Mouse (Mus musculus) heart, adult 2 months (tissue): Measurements from ENCODE around the gene Bsg. TPM values are rescaled to one million over a fixed set of nuclear protein-coding genes. Genes with fewer than 3 reads are reported as not detected.

ENCODE experiments used
- DNase-seq, 2 experiments: peaks; one replicate each; pipeline ENCODE4 v3.0.0; 2021
- H3K27ac ChIP-seq: fragments of 200-600 bp; 2 replicates; pipeline ENCODE4 v1.8.1; 2022
- H3K27me3 ChIP-seq: fragments of 200-500 bp; 2 replicates; pipeline ENCODE4 v1.6.1; 2012; ENCODE audit warnings: mild to moderate bottlenecking, low read length, inconsistent platforms, mixed read lengths; ENCODE audit not compliant: control insufficient read depth, insufficient read depth
- H3K36me3 ChIP-seq: fragments of 200-500 bp; 2 replicates; pipeline ENCODE4 v1.6.1; 2012; ENCODE audit warnings: low read length, inconsistent platforms; ENCODE audit not compliant: control insufficient read depth, insufficient read depth
- H3K4me1 ChIP-seq: fragments of 200-500 bp; 2 replicates; pipeline ENCODE4 v1.6.1; 2011; ENCODE audit warnings: low read length; ENCODE audit not compliant: control insufficient read depth, insufficient read depth
- H3K4me3 ChIP-seq: fragments of 200-600 bp; 2 replicates; pipeline ENCODE4 v1.8.1; 2022
- H3K79me2 ChIP-seq: fragments of 200-500 bp; replicated peaks from 2 replicates; pipeline ENCODE4 v1.6.1; 2012; ENCODE audit warnings: mild to moderate bottlenecking, inconsistent platforms, low read length, moderate library complexity, mixed read lengths; ENCODE audit not compliant: control insufficient read depth, insufficient read depth
- H3K9ac ChIP-seq: fragments of 200-500 bp; 2 replicates; pipeline ENCODE4 v1.6.1; 2012; ENCODE audit warnings: low read depth, mild to moderate bottlenecking, control low read depth, inconsistent platforms, low read length, mixed read lengths
- CTCF ChIP-seq: fragments of 200-600 bp; IDR thresholded peaks from 2 replicates; pipeline ENCODE4 v1.8.1; 2022; ENCODE audit warnings: antibody characterized with exemption, mild to moderate bottlenecking, moderate library complexity
- EP300 ChIP-seq: fragments of 200-500 bp; IDR thresholded peaks from 2 replicates; pipeline ENCODE4 v1.6.1; 2011; ENCODE audit warnings: low read depth, low read length, control low read depth; ENCODE audit not compliant: insufficient read depth
- POLR2A ChIP-seq: fragments of 200-500 bp; IDR thresholded peaks from 2 replicates; pipeline ENCODE4 v1.6.1; 2011; ENCODE audit warnings: mild to moderate bottlenecking, low read depth, low read length, control low read depth; ENCODE audit not compliant: insufficient read depth
- WGBS: fragments of 180-500 bp; shearing (Covaris S2); methylation state at CpG from one replicate; pipeline ENCODE4 v1.1.7; 2018; 5-methylcytosine and 5-hydroxymethylcytosine counted together
- intact Hi-C: fragments of 180-260 bp; cut with DNase I; formaldehyde crosslinking; loops from one replicate; pipeline ENCODE4 v1.15.1; 2025
- polyA plus RNA-seq: library from polyadenylated mRNA; depleted of rRNA; stranded (reverse); fragments of >200 nt; gene quantifications from 2 replicates; pipeline ENCODE4 v1.2.3, GENCODE M21; 2012
- total RNA-seq, 2 experiments: library from RNA; stranded (reverse); gene quantifications; 2 replicates each; pipeline ENCODE4 v1.2.3; 2021

Gene Bsg
- total and polyA plus RNA-seq, 3 experiments: 1,364 to 1,570 (median 1,491) TPM

DNA sequence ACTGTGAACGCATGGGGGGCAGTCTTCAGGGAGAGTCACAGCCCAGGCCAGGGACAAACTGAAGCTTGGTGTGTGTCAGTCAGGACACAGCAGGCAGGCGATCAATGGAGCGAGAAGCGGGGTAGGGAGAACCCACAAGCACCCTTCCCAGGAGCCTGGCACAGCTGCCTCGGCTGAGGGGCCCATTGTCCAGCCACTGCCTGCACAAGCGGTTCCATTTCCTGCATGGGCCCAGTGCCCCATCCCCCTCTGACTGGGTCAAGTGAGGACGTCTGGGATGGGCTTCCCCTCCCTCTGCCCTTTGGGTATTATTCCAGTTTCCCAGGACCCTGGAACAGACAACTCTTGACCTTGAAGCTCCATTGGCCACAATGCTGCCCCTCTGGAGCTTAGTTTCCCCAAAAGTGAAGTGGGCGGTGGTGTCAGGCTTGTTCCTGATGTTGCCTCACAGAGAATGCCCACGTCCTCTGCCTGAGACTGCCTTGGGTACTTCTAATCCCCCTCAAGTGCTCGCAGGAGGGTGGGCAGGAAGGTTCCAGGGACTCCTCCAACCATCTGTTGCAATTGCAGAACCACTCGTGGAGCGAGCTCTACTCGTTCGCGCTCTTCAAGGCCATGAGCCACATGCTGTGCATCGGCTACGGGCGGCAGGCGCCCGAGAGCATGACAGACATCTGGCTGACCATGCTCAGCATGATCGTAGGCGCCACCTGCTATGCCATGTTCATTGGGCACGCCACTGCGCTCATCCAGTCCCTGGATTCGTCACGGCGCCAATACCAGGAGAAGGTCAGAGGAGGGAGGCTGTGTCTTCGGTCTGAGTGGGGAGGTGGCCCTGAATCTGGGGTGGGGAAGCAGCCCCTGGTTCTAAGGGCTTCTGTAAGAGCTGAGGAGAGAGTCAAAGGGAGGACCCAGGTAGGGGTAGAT is 24.3 kb downstream of the Bsg start:
- Histone ChIP-seq H3K4me1 (peaks cover 5% of the 10 kb centered on the region; the same call in 1 of the 2 replicates), H3K4me3 (no peak overlapping the region), H3K9ac (no peak overlapping the region), H3K27ac (0 out of 2 replicates have a peak overlapping the region, but pooled peaks have one; percentile 4), H3K79me2 (no peaks in the 10 kb centered on the region), H3K27me3 (no peaks in the 10 kb centered on the region), H3K36me3 (no peaks in the 10 kb centered on the region)
- TF ChIP-seq POLR2A (no peak), CTCF (no peak), EP300 (no peak)
- 63% methylated on average over 28 of the region's 28 CpGs for WGBS
- DNase-seq: no peak
- intact Hi-C loops: no loop called here

DNA sequence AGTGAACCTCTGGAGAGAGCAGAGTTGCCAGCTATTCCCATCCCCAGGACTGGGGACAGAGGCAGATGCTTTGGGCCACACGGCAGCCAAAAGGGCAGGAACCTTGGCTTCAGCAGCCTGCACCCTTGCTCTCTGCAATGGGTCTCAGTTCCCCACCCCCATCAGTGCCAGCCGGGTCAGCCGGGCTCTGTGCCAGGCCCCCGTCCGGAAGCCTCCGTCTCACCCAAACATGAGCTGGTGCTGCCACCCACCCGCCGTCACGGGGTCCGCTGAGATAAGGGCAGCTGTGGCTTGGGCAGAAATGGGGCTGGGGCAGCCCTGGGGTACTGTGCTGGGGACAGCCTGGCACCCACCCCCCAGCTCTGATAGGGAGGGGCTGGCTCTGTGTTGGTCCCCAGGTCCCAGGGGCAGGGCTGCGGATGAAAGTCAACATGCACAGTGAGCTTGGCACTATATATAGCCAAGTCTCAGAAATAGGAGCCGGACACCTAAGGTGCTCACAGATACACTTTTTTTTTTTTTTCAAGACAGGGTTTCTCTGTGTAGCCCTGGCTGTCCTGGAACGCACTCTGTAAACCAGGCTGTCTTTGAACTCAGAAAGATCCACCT is 25.2 kb downstream of the Bsg start:
- H3K27me3 ChIP-seq: no peaks in the 10 kb centered on the region
- H3K36me3 ChIP-seq: no peaks in the 10 kb centered on the region
- TF ChIP-seq EP300 (0 out of 2 replicates have a peak, but pooled peaks have one; percentile 32), POLR2A (no peak)
- DNase-seq: peak; percentile 58 to 60
- 40% methylated on average over 13 of the region's 13 CpGs for WGBS
- intact Hi-C loops: no loop called here
- peak overlapping the region; percentile 26 for H3K9ac ChIP-seq
- no peak overlapping the region for H3K4me3 ChIP-seq
- peak overlapping the region; percentile 31 for H3K27ac ChIP-seq
- H3K79me2 ChIP-seq: no peaks in the 10 kb centered on the region
- peaks cover 5% of the 10 kb centered on the region; the same call in 1 of the 2 replicates for H3K4me1 ChIP-seq

DNA sequence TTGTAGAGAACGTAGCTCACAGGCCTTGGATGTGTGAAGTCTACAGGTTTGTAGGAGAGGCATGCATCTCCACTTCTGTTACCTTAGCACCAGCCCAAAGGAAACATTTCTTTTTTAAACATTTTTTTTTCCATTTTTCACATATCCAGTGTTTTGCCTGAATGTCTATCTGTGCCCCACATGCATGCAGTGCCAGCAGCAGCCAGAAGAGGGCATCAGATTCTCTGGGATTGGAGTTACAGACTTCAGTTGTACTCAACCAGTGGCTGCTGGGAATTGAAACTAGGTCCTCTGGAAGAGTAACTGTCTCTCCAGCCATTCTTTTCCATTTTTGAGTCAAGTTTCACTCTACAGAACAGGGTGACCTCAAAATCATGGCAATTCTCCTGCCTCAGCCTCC is 28.2 kb downstream of the Bsg start:
- Histone ChIP-seq H3K36me3 (no peaks in the 10 kb centered on the region), H3K79me2 (no peaks in the 10 kb centered on the region), H3K27ac (no peak overlapping the region), H3K4me3 (no peak overlapping the region), H3K9ac (no peak overlapping the region), H3K4me1 (peaks cover 5% of the 10 kb centered on the region; the same call in 1 of the 2 replicates), H3K27me3 (no peaks in the 10 kb centered on the region)
- no peak for TF ChIP-seq POLR2A
- TF ChIP-seq CTCF: peak; percentile 73
- intact Hi-C loops: no loop called here
- WGBS: 79% methylated on average over 1 of the region's 1 CpGs
- DNase-seq: no peak

DNA sequence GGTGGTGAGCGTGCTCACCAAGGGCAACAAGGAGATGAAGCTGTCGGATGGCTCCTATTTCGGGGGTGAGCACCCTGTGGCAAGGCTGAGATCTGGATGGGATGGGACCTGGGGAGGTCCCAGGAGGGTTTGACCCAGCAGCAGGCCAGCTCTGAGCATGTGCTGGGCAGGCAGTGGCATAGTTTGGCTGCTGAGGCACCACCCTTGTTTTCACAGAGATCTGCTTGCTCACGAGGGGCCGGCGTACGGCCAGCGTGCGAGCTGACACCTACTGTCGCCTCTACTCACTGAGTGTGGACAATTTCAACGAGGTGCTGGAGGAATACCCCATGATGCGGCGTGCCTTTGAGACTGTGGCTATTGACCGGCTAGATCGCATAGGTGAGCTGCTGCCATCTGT is 29.6 kb downstream of the Bsg start:
- no peak overlapping the region for H3K4me3 ChIP-seq
- intact Hi-C loops: no loop called here
- no peak for DNase-seq
- H3K4me1 ChIP-seq: peaks cover under 1% of the 10 kb centered on the region; the same call in 1 of the 2 replicates
- no peak for TF ChIP-seq EP300
- no peak for TF ChIP-seq CTCF
- no peak for TF ChIP-seq POLR2A
- no peaks in the 10 kb centered on the region for H3K36me3 ChIP-seq
- H3K27ac ChIP-seq: no peak overlapping the region
- no peaks in the 10 kb centered on the region for H3K79me2 ChIP-seq
- 91% methylated on average over 15 of the region's 15 CpGs for WGBS
- H3K27me3 ChIP-seq: no peaks in the 10 kb centered on the region
- no peak overlapping the region for H3K9ac ChIP-seq

DNA sequence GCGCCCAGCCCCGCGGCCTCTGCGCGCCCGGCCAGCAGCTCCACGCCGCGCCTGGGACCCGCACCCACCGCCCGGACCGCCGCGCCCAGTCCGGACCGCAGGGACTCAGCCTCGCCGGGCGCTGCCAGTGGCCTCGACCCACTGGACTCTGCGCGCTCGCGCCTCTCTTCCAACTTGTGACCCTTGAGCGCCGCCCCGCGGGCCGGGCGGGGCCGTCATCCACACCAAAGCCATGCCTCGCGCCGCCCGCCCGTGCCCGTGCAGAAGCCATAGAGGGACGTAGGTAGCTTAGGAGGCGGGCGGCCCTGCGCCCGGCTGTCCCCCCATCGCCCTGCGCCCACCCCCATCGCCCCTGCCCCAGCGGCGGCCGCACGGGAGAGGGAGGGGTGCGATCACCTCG is 31.1 kb downstream of the Bsg start:
- DNase-seq: no peak
- Histone ChIP-seq H3K4me3 (no peak overlapping the region), H3K9ac (no peak overlapping the region), H3K4me1 (no peaks in the 10 kb centered on the region), H3K79me2 (no peaks in the 10 kb centered on the region), H3K36me3 (no peaks in the 10 kb centered on the region), H3K27ac (no peak overlapping the region), H3K27me3 (no peaks in the 10 kb centered on the region)
- WGBS: 60% methylated on average over 52 of the region's 52 CpGs
- TF ChIP-seq POLR2A (no peak), CTCF (no peak), EP300 (no peak)
- intact Hi-C loops: no loop called here

DNA sequence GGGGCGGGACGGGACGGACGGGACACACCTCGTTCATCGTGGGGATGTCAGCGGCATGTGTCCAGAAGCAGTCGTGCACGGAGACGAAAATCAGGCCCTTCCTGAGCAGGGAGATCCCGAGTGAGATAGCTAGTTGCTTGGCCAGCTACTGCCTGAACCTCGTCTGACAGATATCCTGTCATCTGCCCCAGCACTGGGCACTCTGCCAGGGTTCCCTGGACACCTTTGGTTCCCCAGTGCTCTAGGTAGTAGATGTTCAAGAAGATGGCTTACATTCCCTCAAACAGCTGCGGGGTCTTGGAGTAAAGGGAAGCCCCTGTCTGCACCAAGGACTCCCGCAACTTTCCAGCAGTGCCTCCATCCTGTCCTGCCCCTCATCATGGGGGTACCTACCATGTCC is 32.4 kb downstream of the Bsg start:
- 58% methylated on average over 14 of the region's 14 CpGs for WGBS
- intact Hi-C loops: no loop called here
- no peaks in the 10 kb centered on the region for H3K36me3 ChIP-seq
- no peaks in the 10 kb centered on the region for H3K4me1 ChIP-seq
- no peaks in the 10 kb centered on the region for H3K79me2 ChIP-seq
- DNase-seq: no peak
- H3K4me3 ChIP-seq: no peak overlapping the region
- no peak for TF ChIP-seq CTCF
- no peak for TF ChIP-seq POLR2A
- no peak for TF ChIP-seq EP300
- H3K9ac ChIP-seq: no peak overlapping the region
- no peaks in the 10 kb centered on the region for H3K27me3 ChIP-seq
- H3K27ac ChIP-seq: no peak overlapping the region
